Mouse (Mus musculus) E14TG2a.4 (cell line): Measurements from ENCODE around the gene Maml3.

Experiments
- CTCF ChIP-seq: conservative IDR thresholded peaks from 2 replicates; pipeline ENCODE4 v1.5.1; 2014; ENCODE audit warnings: low read length
- POU5F1 ChIP-seq: IDR thresholded peaks from 2 replicates; pipeline ENCODE4 v1.6.1; 2014; ENCODE audit warnings: low read length, borderline replicate concordance

- TF ChIP-seq CTCF (no peak), POU5F1 (no peak)
Observed at GRCm38 (mm10) chr3:51771839-51772630, 332.8 kb downstream of the Maml3 start.
